Mouse (Mus musculus): Measurements from ENCODE around the gene Gm9. TPM values are rescaled to one million over a fixed set of nuclear protein-coding genes. Genes with fewer than 3 reads are reported as not detected.

Gm9 gene
- polyA plus RNA-seq (2015; fragmentation: Illumina TruSeq; extraction: RNeasy Lipid Tissue Mini Kit (QIAGEN cat#74804); ENCODE audit: insufficient read depth, low read depth, low replicate concordance) = not detected

GRCm38 (mm10) chrX:37210941-37211340 lies at the start of gene Gm9:
Gm9 (minus strand) TSS chrX:37211041.

GRCm38 (mm10) chrX:37249619-37250018 lies 38.8 kb upstream of the Gm9 start, which contains the start of gene Rhox3a:
Rhox3a (plus strand) TSS chrX:37249919.

GRCm38 (mm10) chrX:37244676-37245075 lies 33.8 kb upstream of the Gm9 start, which contains the start of gene Rhox2a:
Rhox2a (plus strand) TSS chrX:37244976.

GRCm38 (mm10) chrX:37222158-37222557 lies 11.3 kb upstream of the Gm9 start, which contains the start of gene Rhox1:
Rhox1 (minus strand) TSS chrX:37222258.

DNA sequence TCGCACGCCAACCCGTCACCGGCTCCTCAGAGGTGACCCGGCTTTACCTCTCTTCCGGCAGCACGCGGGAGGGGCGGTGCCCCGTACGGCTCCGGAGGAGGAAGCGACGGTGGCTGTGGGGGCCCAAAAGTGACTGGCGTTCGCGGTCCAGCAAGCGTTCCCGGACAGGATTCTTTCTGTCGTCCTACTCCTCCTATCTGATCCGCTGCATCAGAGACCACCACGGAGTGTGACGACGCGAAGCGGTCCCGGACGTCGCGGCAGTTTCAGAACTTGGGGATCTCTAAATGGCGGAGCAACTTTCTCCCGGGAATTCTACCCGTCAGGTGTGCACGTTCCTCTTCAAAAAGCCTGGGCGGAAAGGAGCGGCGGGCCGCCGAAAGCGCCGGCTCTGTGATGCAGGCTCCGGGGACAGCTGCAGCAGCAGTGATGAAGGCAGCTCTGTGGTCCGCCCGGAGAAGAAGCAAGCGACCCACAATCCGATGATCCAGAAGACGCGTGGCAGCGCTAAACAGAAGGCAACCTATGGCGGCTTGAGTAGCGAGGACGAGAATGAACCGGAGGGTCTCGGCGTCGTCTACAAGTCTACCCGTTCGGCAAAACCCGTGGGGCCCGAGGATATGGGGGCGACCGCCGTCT lies 19.6 kb downstream of the Gm9 start, which contains the start of the genes Ndufa1 and Rnf113a1:
TSS of gene Ndufa1 (minus strand) at position 59 of the 639 bp plus-strand sequence.
TSS of gene Rnf113a1 (plus strand) at position 141 of the 639 bp plus-strand sequence.

DNA sequence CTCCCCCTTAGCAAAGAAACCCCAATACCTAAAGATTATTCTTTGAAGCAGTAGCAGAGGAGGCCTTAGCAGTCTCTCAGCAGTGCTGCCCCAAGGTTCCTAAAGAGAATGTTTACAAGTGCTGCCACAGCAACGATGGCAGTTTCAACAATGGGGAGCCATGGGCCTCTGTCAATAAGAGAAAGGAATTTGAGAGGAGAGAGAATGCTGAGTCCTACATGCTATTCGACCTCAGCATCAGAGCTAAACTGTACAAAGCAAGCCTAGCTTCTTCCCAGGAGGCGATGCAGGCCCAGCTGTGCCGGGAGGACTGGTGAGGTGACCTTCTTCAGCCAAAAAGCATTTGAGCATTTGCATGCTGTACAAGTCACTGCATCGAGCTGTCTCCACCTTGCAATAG lies 42.1 kb downstream of the Gm9 start, which contains the start of gene Akap14:
TSS of gene Akap14 (minus strand) at position 101 of the 400 bp plus-strand sequence.

Other genes starting within 250 kb of the Gm9 start
- gene Sept6, start 219.2 kb downstream of the Gm9 start, polyA plus RNA-seq (2015; fragmentation: Illumina TruSeq; extraction: RNeasy Lipid Tissue Mini Kit (QIAGEN cat#74804); ENCODE audit: insufficient read depth, low read depth, low replicate concordance) = 2.0 TPM
- not detected for gene Sowahd, start 162.2 kb downstream of the Gm9 start, polyA plus RNA-seq (2015; fragmentation: Illumina TruSeq; extraction: RNeasy Lipid Tissue Mini Kit (QIAGEN cat#74804); ENCODE audit: insufficient read depth, low read depth, low replicate concordance)
- 264 TPM for gene Rpl39, start 125.6 kb downstream of the Gm9 start, polyA plus RNA-seq (2015; fragmentation: Illumina TruSeq; extraction: RNeasy Lipid Tissue Mini Kit (QIAGEN cat#74804); ENCODE audit: insufficient read depth, low read depth, low replicate concordance)
- gene Upf3b, start 100.7 kb downstream of the Gm9 start, polyA plus RNA-seq (2015; fragmentation: Illumina TruSeq; extraction: RNeasy Lipid Tissue Mini Kit (QIAGEN cat#74804); ENCODE audit: insufficient read depth, low read depth, low replicate concordance) = 10.2 TPM
- gene Nkap, start 84.2 kb downstream of the Gm9 start, polyA plus RNA-seq (2015; fragmentation: Illumina TruSeq; extraction: RNeasy Lipid Tissue Mini Kit (QIAGEN cat#74804); ENCODE audit: insufficient read depth, low read depth, low replicate concordance) = 2.3 TPM
- gene Akap14, start 42.2 kb downstream of the Gm9 start, polyA plus RNA-seq (2015; fragmentation: Illumina TruSeq; extraction: RNeasy Lipid Tissue Mini Kit (QIAGEN cat#74804); ENCODE audit: insufficient read depth, low read depth, low replicate concordance) = not detected
- 85.0 TPM for gene Ndufa1, start 19.9 kb downstream of the Gm9 start, polyA plus RNA-seq (2015; fragmentation: Illumina TruSeq; extraction: RNeasy Lipid Tissue Mini Kit (QIAGEN cat#74804); ENCODE audit: insufficient read depth, low read depth, low replicate concordance)
- 1.2 TPM for gene Rnf113a1, start 19.8 kb downstream of the Gm9 start, polyA plus RNA-seq (2015; fragmentation: Illumina TruSeq; extraction: RNeasy Lipid Tissue Mini Kit (QIAGEN cat#74804); ENCODE audit: insufficient read depth, low read depth, low replicate concordance)
- gene Rhox1, start 11.2 kb upstream of the Gm9 start, polyA plus RNA-seq (2015; fragmentation: Illumina TruSeq; extraction: RNeasy Lipid Tissue Mini Kit (QIAGEN cat#74804); ENCODE audit: insufficient read depth, low read depth, low replicate concordance) = not detected
- not detected for gene Rhox2a, start 33.9 kb upstream of the Gm9 start, polyA plus RNA-seq (2015; fragmentation: Illumina TruSeq; extraction: RNeasy Lipid Tissue Mini Kit (QIAGEN cat#74804); ENCODE audit: insufficient read depth, low read depth, low replicate concordance)
- gene Rhox3a, start 38.9 kb upstream of the Gm9 start, polyA plus RNA-seq (2015; fragmentation: Illumina TruSeq; extraction: RNeasy Lipid Tissue Mini Kit (QIAGEN cat#74804); ENCODE audit: insufficient read depth, low read depth, low replicate concordance) = not detected
- gene Rhox4a, start 54.3 kb upstream of the Gm9 start, polyA plus RNA-seq (2015; fragmentation: Illumina TruSeq; extraction: RNeasy Lipid Tissue Mini Kit (QIAGEN cat#74804); ENCODE audit: insufficient read depth, low read depth, low replicate concordance) = not detected
- gene Rhox3a2, start 169.0 kb upstream of the Gm9 start, polyA plus RNA-seq (2015; fragmentation: Illumina TruSeq; extraction: RNeasy Lipid Tissue Mini Kit (QIAGEN cat#74804); ENCODE audit: insufficient read depth, low read depth, low replicate concordance) = not detected
- not detected for gene Rhox4a2, start 179.8 kb upstream of the Gm9 start, polyA plus RNA-seq (2015; fragmentation: Illumina TruSeq; extraction: RNeasy Lipid Tissue Mini Kit (QIAGEN cat#74804); ENCODE audit: insufficient read depth, low read depth, low replicate concordance)
- gene Rhox2b, start 201.0 kb upstream of the Gm9 start, polyA plus RNA-seq (2015; fragmentation: Illumina TruSeq; extraction: RNeasy Lipid Tissue Mini Kit (QIAGEN cat#74804); ENCODE audit: insufficient read depth, low read depth, low replicate concordance) = not detected
- gene Rhox4b, start 221.5 kb upstream of the Gm9 start, polyA plus RNA-seq (2015; fragmentation: Illumina TruSeq; extraction: RNeasy Lipid Tissue Mini Kit (QIAGEN cat#74804); ENCODE audit: insufficient read depth, low read depth, low replicate concordance) = not detected
- gene Rhox2c, start 242.6 kb upstream of the Gm9 start, polyA plus RNA-seq (2015; fragmentation: Illumina TruSeq; extraction: RNeasy Lipid Tissue Mini Kit (QIAGEN cat#74804); ENCODE audit: insufficient read depth, low read depth, low replicate concordance) = not detected
- gene Rhox3c, start 247.5 kb upstream of the Gm9 start, polyA plus RNA-seq (2015; fragmentation: Illumina TruSeq; extraction: RNeasy Lipid Tissue Mini Kit (QIAGEN cat#74804); ENCODE audit: insufficient read depth, low read depth, low replicate concordance) = not detected